Mouse (Mus musculus) left cerebral cortex, adult 8-10 months (tissue): ENCODE results near the gene Rbfox3. TPM values are rescaled to one million over a fixed set of nuclear protein-coding genes. Genes with fewer than 3 reads are reported as not detected.

ENCODE experiments used
- DNase-seq, 2 experiments: peaks; one replicate each; pipeline ENCODE4 v3.0.0; 2022; ENCODE audit warnings: low spot score in 2 of 2
- total RNA-seq, 4 experiments: library from RNA; stranded (reverse); gene quantifications; 2 replicates each; pipeline ENCODE4 v1.2.4; 2022

Gene Rbfox3
- total RNA-seq, 4 experiments from 2014 or later, result 295 to 336 (median 323) TPM

DNA sequence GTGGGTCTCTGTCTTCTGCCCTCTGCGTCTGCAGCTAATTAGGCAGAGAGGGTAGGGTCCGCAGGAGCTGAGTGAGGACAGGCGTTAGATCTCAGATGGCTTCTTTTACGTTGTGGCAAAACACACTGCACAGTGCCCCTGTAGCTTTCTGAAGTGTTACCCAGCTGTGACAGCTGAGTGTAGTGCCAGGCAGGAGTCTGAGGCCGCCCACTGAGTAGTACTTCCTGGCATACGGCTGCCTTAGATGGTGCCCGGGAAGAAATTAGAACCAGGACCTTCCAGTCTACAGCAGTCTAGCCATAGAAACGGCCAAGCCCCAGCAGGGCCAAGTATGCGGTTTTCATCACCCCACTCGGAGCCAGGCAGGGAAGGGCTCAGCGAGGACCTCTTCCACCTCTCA lies 426.1 kb downstream of the Rbfox3 start:
- DNase-seq, result no peak

- DNase-seq, result no peak
These were observed 427.2 kb downstream of the Rbfox3 start for GRCm38 (mm10) chr11:118484169-118484568.

GRCm38 (mm10) chr11:118481751-118482150 lies 429.6 kb downstream of the Rbfox3 start:
- no peak for DNase-seq

DNA sequence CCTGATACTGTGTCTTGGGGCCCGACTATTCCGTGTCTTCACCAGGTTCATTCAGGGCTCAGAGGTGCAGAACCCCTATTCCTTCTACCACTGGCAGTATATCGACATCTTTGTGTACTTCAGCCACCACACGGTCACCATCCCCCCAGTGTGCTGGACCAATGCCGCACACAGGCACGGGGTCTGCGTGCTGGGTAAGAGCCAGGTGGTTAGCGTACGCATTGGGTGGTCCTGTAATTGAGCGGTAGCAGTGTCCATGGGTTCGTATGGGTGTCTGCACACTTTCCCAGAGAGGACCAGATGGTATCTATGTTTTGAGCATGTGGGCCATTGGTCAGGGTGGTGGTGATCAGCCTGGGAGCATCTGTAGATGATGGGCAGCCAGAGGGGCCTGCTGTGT lies 430.2 kb downstream of the Rbfox3 start:
- DNase-seq, result no peak

DNA sequence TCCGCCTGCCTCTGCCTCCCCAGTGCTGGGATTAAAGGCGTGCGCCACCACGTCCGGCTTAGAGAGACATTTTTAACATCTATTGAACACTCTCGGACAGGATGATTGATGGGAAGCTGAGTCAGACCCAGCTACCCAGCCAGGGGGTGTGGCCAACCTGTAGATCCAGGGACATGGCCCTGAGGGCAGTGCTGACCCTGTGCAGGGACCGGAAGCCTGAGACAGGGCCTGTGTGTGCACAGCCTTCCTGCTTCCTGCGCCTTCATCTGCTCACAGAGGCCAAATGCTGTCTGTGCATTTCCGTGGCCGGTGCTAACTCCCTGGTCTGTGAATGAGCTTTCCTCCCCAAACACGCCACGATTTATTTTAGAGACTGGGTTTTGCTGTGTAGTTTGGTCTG lies 431.6 kb downstream of the Rbfox3 start:
- no peak for DNase-seq

DNA sequence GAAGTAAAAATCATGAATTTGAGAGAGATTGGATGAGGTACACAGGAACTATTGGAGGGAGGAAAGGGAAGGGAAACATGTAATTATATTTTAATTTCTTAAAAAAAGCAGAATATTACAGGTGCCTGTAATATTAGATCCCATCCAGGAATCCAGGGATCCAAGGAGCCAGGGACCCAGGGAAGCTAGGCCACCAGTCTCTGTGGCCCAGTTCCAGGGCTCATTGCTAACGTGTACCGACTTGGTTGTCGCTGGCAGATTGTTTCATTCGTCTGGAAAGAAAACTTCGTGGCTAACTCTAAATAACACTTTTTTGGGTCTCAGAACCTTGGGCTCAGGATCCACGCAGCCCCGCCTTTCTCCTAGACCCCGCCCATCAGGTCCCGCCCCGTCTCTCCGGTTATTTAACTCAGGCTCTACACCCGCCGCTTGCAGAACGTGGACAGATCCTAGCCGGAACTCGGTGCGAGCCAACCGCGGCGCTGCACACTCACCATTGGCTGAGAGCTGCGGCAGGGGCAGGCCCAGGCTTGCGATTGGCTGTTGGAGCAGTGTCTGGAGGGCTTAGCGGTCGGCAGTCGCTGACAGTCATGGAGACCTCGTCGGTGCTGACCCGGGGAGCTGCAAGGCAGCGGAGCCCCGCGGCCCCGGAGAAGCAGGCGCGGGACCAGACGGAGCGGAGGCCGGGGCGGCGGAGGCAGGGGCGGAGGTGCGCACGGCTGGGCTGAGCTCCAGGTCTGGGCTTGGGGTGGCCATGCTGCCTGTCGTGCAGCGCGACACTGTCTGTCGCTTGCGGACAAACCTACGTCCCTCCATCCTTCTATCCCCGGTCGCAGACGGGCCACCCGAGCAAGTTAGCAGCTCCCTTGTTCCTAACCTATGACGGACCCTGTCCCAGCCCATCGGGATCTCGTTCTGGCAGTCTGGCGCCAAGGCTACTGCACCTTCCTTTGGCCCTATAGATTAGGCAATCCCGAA lies 434.7 kb downstream of the Rbfox3 start, which contains the start of gene Engase:
Gene Engase, plus strand, starts transcription at position 434 of the 978 bp plus-strand sequence.
- peak; percentile 90 to 95 for DNase-seq

- DNase-seq, result no peak
These were observed 435.8 kb downstream of the Rbfox3 start for GRCm38 (mm10) chr11:118475496-118476083.

DNA sequence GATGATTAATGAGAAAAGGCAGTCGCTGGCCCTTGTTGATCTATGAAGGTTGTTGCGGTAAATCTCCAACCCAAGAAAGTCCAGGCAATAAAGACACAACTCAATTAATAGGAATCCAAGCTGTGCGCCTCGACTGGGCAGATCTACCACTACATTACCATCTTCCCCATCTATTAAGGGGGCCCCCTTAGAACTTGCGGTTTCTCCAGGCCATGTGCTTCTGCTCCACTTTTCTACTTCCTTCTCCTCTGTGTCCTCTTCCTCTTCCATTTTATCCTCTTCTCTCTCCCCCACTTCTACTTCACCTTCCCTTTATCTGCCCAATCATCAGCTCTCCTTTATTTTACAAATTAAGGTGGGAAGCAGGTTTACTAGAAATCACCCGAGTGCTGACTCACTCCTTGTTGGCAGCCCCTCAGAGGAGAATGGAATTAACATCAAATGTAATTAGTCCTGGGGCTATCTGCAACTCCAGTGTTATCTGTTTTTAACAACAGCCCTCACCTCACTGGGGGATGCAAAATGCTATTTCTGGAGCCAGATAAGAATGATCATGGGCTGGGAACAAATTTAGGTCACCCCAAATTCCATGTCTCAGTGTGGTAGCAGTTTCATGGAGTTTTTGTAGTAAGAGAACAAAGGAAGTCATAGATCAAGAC lies 437.4 kb downstream of the Rbfox3 start:
- DNase-seq, result no peak

DNA sequence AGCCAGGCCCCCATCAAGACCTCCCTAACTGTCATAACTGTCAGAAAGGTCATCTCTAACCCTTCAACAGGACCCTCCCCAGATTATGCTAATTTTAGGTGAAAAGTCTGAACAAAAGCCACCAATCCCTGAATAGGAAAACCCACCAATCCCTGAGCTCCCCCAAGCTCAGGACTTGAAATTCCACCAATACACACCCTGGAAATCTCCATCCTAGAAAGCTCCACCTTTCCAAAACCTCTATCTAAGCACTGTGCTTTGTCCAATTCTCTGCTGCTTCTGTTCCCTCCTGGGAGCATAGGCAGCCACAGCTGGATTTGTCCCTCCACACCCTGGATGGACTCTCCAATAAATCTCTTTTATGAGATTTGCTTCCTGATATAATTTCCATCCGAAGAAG lies 438.2 kb downstream of the Rbfox3 start:
- no peak for DNase-seq

DNA sequence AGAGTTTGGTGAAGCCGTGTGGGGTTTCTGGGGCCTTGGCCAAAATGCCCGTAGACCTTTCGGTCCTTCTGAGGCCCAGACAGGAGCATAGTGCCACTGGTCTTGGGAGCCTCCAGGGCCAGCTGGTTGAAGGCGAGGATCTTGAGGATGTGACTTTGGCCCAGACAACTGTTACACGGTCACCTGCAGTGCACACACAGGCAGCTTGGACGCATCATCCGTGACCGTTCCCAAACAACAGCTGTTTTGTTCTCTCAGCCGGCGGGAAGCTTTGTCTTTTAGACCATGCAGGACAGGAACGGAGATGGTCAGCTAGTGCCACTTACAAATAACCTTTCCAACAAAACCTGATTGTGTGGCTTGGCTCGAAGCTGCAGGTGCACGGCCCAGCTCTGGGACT lies 439.7 kb downstream of the Rbfox3 start:
- no peak for DNase-seq

DNA sequence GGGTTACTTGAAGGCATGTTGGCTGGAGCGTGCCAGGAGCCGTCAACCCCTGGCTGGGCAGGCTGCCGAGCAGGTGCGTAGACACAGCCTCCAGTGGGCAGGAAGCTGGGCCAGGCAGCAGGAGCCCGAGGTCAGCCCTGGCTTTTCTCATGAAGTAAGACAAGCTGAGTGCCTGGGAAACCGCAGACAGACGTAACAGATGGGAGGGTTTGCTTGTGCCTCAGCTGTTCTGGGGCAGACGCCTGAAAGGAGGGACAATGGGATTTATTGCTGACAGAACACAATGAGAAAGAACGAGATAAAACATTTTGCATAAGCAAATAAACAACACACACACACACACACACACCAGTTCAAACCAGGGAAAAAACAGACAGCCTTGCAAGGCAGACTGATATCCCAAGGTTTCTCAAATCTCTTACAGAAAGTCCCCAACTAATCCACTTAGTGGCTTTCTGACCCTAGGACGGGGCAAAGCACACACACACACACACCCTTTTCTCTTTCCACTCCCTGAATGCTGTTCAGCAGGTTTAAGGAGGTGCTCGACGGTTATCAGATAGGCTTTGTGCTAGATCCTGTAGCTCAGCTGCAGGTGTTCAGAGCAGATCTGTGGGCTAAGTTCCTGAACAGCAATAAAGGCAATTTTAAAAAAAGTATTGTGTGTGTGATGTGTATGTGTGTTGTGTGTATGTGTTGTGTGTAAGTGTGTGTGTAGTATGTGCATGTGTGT lies 441.0 kb downstream of the Rbfox3 start:
- DNase-seq, result no peak

DNA sequence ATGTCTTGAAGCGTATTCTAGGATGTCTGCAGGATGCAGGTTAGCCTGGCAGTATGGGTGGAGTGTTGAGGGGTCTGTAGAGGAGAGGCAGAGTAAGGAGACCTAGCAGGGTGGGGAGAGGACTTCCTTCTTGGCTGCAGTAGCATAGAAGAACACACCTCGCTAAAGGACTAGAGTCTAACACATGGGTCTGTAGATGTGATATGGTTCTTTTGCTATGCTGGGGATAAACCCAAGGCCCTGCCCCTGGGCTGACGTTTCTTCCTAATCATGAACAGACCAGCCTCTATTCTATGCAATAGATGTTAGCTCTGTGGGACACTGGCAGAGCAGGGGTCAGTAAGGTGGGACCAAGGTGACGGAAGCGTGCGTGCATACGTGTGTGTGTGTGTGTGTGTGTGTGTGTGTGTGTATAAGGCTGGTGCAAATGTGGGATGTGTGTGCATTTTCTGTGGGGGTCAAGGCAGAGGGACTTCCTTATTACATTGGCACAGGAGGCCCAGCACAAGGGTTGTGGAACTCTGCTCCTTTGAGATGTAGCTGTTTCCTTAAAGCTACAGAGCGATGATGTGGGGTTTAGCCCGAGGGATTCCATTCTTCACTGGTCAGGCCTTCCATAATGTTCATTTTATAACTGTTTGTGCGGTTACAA lies 441.8 kb downstream of the Rbfox3 start:
- no peak for DNase-seq

DNA sequence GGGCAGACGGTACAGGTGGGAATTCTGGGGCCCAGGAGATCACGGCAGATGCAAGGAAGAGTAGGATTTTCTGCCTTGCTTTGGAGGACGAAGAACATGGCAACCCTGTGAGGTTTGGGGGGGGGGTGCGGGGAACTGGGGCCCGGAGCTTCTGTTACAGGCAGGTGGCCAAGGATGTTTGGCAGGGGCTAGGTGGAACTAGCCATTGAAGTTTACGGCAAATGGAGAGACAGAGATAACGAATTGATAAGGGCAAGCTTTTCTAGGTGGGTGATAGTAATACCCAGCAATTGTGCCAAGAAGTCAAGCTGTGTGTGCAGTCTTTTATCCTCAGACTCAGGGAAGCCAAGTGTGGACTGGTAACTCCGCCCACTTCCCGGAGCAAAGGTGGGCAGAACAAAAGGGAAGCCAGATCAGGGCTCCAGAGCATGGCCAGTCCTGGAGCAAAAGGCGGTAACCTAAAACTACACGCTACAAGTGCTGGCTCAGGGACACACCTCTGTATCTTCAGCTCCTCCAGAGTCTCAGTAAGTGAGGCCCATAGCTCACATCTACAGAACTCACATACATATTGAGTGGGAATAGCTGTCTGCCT lies 443.9 kb downstream of the Rbfox3 start:
- no peak for DNase-seq

DNA sequence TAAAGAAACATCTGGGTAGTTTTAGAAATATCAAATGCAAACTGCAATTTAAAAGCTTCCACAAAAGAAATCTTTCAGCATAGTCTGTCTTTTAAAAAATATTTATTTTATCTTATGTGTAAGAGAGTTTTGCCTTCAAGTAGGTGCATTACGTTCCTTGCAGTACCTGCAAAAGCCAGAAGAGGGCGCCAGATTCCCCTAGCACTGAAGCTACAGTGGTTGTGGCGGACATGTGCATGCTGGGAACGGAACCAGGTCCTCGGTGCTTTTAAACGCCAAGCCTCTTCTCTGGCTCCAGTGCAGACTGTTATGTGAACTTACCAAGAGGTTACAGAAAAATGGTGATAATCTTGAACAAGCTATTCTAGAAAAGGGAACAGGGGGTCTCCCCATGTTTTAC lies 451.1 kb downstream of the Rbfox3 start:
- DNase-seq, result no peak

DNA sequence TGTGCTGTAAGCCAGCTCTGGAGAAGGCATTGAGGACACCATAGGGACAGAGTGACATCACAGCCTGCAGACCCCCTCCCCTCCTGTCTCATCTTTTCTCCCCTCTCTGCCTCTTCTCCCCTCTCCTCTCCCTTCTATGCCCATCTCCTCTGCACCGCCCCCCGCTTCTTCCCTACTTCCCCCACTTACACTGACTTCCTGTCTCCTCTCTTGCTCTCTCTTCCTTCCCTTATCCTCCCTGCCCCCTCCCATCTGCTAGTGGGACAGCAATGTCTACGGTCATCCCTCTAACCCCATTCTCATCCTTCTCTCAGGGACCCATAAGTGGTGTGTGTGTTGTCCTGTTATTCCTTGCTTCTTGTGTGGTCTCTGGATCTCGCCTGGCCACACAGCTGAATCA lies 451.9 kb downstream of the Rbfox3 start:
- no peak for DNase-seq

- DNase-seq, result no peak
These were observed 452.3 kb downstream of the Rbfox3 start for GRCm38 (mm10) chr11:118459051-118459450.

DNA sequence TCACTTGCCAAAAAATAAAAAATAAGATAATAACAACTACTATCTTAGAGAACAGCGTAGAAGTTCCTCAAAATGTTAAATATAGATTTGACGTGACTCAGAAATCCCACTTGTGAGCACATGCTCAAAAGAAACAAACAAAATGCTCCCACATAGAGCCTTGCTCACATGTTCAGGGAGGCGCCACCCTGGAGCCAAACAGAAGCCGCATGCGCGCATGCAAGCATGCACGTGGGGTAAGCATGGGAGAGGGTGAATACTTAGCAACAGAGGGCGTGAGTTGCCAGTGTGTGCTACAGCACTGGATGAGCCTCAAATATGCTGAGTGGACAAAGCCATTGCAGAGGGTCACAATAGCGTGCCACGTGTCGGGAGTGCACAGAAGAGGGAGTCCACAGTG lies 454.5 kb downstream of the Rbfox3 start:
- peak in 1 of 2 experiments; percentile 76 for DNase-seq

DNA sequence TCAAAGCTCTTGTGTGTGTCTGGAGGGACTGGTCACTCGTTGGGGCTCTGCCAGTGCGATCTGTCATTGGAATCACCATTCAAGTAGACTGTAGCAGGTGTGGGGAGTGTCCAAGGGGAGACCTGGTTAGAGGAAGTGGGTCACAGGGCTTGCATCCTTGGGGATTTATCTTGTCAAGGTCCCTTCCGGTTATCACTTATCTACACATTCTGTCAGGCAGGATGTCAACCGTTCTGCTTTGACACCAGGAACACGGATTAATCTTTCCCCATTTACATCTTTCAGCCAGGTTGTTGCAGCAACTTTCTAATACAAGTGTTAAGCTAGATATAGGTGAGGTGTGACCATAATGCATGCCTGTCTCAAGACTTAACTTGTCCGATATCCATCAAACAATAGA lies 455.6 kb downstream of the Rbfox3 start:
- no peak for DNase-seq

GRCm38 (mm10) chr11:118453886-118454671 lies 457.3 kb downstream of the Rbfox3 start:
- DNase-seq, result no peak

DNA sequence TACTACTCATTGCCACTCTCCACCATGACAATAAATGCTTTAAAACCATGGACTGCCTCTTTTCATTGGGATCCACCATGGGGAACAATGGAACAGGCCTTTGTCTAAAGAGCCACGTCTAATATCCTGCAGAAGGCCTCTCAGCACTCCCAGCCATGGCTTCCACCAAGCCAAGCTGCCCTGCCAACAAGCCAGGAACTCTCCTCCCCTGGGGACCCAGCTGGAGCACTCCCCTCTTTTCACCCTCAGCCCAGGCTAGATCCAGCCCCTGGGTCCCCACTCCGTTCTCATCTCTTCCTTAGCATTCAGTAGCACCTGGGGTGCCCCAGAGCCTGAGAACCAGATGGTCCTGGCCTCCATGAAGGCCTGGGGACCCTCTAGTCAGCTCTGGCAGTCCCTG lies 458.4 kb downstream of the Rbfox3 start:
- DNase-seq, result no peak
